Mouse (Mus musculus) forebrain, embryonic 15.5 days (tissue): ENCODE results near the gene Impdh1. TPM values are rescaled to one million over a fixed set of nuclear protein-coding genes. Genes with fewer than 3 reads are reported as not detected.

ENCODE experiments used
- ATAC-seq: fragments of 200-750 bp; cut with Nextera tagmentation; replicated peaks from 2 replicates; pipeline ENCODE4 v1.8.0; 2017; ENCODE audit warnings: mild to moderate bottlenecking, moderate TSS enrichment, moderate library complexity
- H3K27ac ChIP-seq: fragments of 300-500 bp; sonication (generic); replicated peaks from 2 replicates; pipeline ENCODE4 v1.5.1; 2015; ENCODE audit warnings: mild to moderate bottlenecking, inconsistent platforms
- H3K27me3 ChIP-seq: fragments of 300-500 bp; sonication (generic); 2 replicates; pipeline ENCODE4 v1.6.1; 2015; ENCODE audit warnings: inconsistent platforms
- H3K36me3 ChIP-seq: fragments of 300-500 bp; sonication (generic); 2 replicates; pipeline ENCODE4 v1.6.1; 2015; ENCODE audit warnings: mild to moderate bottlenecking, inconsistent platforms
- H3K4me1 ChIP-seq: fragments of 300-500 bp; sonication (generic); 2 replicates; pipeline ENCODE4 v1.6.1; 2015; ENCODE audit warnings: inconsistent platforms
- H3K4me2 ChIP-seq: fragments of 300-500 bp; sonication (generic); replicated peaks from 2 replicates; pipeline ENCODE4 v1.6.1; 2015; ENCODE audit warnings: mild to moderate bottlenecking, inconsistent platforms
- H3K4me3 ChIP-seq: fragments of 300-500 bp; sonication (generic); 2 replicates; pipeline ENCODE4 v1.5.1; 2015; ENCODE audit warnings: mild to moderate bottlenecking, inconsistent platforms
- H3K9ac ChIP-seq: fragments of 300-500 bp; sonication (generic); replicated peaks from 2 replicates; pipeline ENCODE4 v1.6.1; 2015; ENCODE audit warnings: mild to moderate bottlenecking, inconsistent platforms
- H3K9me3 ChIP-seq: fragments of 300-500 bp; sonication (generic); 2 replicates; pipeline ENCODE4 v1.6.1; 2016; ENCODE audit warnings: inconsistent platforms
- WGBS: fragments of 180-500 bp; shearing (Covaris S2); methylation state at CpG from one replicate; pipeline ENCODE4 v1.1.7; 2015; ENCODE audit warnings: mixed read lengths; 5-methylcytosine and 5-hydroxymethylcytosine counted together
- polyA plus RNA-seq: library from polyadenylated mRNA; unstranded; fragments of >200 nt; fragmentation: Nextera tagmentation; extraction: Ambion mirVana; gene quantifications from 2 replicates; pipeline ENCODE4 v1.2.1, GENCODE M21; 2015

The Impdh1 gene
- polyA plus RNA-seq, 1 experiment from 2014 or later = 57.3 TPM

DNA sequence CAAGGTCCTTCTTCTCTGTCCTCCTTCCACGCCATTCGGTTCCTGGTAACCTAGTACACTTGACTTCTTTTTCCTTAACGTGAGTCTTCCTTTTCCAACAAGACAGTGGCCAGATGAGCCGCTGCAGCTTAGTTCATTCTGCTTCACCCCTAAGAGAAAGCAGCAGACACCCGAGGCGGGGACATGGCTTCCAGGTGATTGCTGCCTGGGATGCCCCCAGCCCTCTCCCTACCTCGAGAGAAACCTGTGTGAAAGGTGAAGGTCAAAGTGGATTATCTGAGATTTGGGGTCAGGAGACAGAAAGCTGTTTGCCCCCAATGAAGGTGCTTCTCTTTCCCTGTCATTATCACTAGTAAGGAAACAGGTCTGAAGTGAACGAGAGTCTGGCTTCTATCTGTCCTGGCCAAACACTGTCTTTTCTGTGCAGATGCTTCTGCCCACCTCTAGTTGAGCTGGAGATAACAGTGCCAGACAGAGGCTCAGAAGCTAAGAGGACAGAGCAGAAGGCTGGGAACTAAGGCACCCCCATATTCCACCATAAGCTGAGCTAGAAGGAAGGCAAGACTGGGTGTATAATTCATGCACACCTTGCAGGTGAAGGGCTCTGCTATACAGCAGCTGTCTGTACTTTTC, 16.8 kb downstream of the Impdh1 start:
- Histone ChIP-seq H3K36me3 (peaks cover 24% of the 10 kb centered on the region), H3K9me3 (no peaks in the 10 kb centered on the region), H3K27me3 (no peaks in the 10 kb centered on the region), H3K4me1 (peaks cover 10% of the 10 kb centered on the region), H3K4me3 (peak overlapping the region; percentile 33; the same call in 1 of the 2 replicates), H3K9ac (0 out of 2 replicates have a peak overlapping the region, but pooled peaks have one; percentile 29), H3K27ac (no peak overlapping the region), H3K4me2 (peak overlapping the region; percentile 48)
- 46% methylated on average over 8 of the region's 8 CpGs for WGBS
- ATAC-seq = no peak

DNA sequence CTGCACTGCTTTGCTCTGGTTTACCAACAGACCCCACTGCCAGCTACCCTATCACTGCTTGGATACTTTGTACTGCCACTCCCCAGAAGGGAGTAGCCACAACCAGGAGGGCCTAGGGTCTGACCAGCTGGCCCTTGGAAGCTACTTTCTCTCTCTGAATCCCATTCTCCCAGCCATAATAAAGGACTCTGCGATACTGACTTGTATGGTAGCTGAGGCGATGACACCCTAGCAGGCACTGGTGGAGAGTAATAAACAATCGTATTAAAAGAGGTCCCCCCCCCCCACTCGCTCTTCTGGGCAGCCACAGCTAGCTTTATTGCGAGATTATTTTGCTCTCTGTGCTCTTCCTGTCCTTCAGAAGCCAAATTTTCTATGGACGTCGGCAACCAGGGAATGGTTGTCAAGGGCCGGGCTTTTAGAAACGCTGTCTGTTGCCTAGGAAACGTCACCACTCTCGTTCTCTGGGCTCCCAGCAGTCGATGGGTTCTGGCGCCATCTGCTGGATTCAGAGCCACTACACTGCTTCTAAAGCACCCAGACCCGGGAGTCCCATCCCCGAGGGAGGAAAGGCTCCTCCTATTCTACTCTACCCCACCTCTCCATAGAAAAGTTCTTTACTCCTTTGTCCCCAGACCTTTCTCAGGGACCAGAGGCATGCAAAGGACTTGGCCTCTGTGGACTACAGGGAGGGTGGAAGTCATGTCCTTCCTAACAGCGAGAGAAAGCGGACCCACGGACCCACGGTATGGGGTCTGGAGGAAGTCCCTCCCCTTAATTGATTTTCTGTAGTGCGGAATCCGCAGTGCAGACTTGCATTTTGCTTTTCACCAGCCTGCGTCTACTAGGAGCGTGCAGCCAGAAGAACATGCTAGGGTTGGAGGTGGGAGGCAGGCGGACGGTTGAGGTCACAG, 17.6 kb downstream of the Impdh1 start:
- Histone ChIP-seq H3K9ac (peak overlapping the region; percentile 29; the same call in 1 of the 2 replicates), H3K4me3 (peak overlapping the region; percentile 33), H3K36me3 (peaks cover 19% of the 10 kb centered on the region; the same call in 1 of the 2 replicates), H3K4me2 (peak overlapping the region; percentile 48), H3K4me1 (peaks cover 10% of the 10 kb centered on the region), H3K27me3 (no peaks in the 10 kb centered on the region), H3K9me3 (no peaks in the 10 kb centered on the region), H3K27ac (peak overlapping the region; percentile 33; the same call in 1 of the 2 replicates)
- ATAC-seq = peak; percentile 92
- WGBS = 11% methylated on average over 25 of the region's 25 CpGs

DNA sequence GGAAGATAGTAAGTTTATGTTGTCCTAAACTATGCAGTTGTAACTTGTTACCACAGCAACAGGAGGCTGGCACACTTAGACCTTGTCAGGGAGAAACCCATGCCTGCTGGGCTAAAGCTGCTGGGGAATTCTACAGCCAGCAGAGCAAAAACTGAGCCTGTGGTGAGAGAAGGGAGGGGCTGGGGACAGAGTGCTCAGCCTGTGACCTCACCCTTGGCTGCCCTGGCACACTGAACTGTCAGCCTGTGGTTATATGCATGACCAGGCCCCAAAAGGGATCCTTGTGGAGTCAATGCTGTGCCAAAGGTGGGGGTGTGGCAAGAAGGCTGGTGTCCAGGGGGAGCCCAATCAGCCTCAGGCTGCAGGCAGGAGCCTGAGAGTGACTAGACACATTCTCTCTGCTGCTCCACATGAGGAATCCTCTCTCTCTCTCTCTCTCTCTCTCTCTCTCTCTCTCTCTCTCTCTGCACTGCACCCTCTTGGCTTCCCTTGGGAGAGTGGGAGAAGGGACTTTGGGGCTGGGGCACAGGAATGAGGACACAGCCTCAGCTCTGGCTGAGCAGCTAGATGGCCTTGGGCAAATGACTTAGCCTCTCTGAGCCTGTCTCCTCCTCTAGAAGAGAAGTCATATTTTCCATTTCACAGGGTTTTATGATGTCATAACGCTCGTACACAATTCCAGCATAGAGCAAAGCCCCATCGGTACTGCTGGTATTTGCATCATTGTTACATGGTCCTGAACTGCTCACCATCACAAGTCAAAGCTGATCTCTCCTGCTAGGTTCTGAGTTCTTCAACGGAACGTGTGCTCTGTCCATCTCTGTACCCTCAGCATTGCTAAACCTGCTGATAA, 20.1 kb downstream of the Impdh1 start:
- H3K27me3 ChIP-seq = no peaks in the 10 kb centered on the region
- H3K36me3 ChIP-seq = peaks cover 7% of the 10 kb centered on the region; the same call in 1 of the 2 replicates
- H3K4me2 ChIP-seq = no peak overlapping the region
- H3K9ac ChIP-seq = no peak overlapping the region
- 83% methylated on average over 5 of the region's 5 CpGs for WGBS
- H3K4me1 ChIP-seq = peaks cover 10% of the 10 kb centered on the region
- H3K4me3 ChIP-seq = no peak overlapping the region
- no peaks in the 10 kb centered on the region for H3K9me3 ChIP-seq
- no peak for ATAC-seq
- no peak overlapping the region for H3K27ac ChIP-seq

DNA sequence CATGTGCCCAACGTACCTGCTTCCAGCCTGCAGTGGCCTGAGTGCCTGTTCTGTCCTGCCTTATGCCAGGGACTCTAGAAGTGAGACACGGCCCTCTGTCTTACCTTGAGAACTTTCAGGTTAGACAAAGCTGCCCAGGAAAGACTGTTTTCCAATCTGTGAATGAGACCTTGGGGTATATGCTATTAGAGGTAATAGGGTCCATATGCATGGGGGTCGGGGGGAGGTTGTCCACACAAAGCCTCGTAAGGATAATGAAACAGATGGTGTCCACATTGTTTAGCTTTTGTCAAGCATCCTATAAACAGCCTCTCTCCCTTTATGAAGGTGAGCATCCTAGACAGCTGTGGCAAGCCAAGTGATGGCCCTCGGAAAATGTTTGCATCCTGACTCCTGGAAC, 21.0 kb downstream of the Impdh1 start:
- H3K9me3 ChIP-seq = no peaks in the 10 kb centered on the region
- peaks cover 10% of the 10 kb centered on the region for H3K4me1 ChIP-seq
- no peak overlapping the region for H3K4me2 ChIP-seq
- no peak overlapping the region for H3K9ac ChIP-seq
- 80% methylated on average over 5 of the region's 5 CpGs for WGBS
- H3K36me3 ChIP-seq = no peaks in the 10 kb centered on the region
- no peaks in the 10 kb centered on the region for H3K27me3 ChIP-seq
- H3K27ac ChIP-seq = no peak overlapping the region
- no peak for ATAC-seq
- no peak overlapping the region for H3K4me3 ChIP-seq

DNA sequence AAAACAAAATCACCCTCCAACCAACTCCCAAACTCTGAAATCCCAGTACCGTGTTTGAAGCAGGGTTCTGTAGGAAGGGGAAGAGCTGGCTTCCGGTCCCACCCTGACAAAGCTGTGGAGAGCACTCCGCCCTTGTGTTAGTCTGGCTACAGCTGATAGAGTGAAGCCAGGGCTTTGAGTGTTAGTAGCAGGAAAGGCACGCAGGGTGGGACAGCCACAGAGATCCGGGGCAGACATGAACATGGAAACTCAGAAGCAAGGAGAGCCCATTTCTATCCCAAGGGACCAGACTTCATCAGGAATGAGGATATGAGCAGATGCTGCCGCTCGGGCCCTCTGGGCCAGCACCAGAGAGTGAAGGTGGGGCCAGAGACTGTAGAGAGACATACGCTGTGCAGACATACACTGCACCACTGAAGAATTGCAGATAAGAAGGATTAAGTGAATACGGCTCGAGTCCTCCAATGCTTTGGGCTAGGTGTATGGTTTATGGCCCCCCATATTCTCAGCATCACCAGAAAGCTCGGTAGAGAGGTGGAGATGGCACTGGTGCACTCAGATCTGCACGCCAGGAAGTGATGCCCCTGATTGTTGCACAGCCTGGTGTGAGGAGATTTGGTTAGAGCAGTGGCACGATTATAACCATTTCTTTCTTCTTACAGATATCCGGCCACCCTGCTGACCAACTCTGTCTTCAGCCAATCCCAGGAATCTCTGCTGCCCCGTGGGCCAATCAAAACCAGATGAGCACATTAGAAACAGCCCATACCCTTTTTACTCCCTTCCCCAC, 22.0 kb downstream of the Impdh1 start:
- ATAC-seq = no peak

DNA sequence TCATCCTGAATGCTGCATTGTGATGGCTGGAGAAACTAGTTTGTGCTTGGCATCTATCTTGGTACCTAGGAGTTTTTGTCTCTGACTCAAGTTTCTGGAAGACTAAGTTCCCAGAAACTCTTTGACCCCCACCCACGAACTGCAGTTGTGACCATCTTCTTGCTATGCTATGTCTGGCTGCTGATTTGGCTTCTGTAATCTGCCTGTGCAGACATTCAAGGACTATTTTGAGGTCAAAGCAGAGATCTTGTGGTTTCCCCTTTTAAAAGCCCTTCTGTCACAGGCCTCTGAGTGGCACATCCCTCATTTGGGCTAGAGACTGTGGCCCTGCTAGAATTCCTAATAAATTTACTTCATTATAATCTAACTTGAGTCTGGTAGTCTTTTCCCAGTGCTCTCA, 28.2 kb downstream of the Impdh1 start:
- WGBS = 79% methylated on average over 1 of the region's 1 CpGs

More for the DNA sequence above, 22.0 kb downstream of the Impdh1 start:
- no peaks in the 10 kb centered on the region for H3K9me3 ChIP-seq
- H3K4me1 ChIP-seq = peaks cover 10% of the 10 kb centered on the region
- no peak overlapping the region for H3K9ac ChIP-seq
- no peaks in the 10 kb centered on the region for H3K36me3 ChIP-seq
- no peaks in the 10 kb centered on the region for H3K27me3 ChIP-seq
- H3K4me3 ChIP-seq = no peak overlapping the region
- WGBS = 78% methylated on average over 15 of the region's 15 CpGs
- H3K4me2 ChIP-seq = no peak overlapping the region
- no peak overlapping the region for H3K27ac ChIP-seq

DNA sequence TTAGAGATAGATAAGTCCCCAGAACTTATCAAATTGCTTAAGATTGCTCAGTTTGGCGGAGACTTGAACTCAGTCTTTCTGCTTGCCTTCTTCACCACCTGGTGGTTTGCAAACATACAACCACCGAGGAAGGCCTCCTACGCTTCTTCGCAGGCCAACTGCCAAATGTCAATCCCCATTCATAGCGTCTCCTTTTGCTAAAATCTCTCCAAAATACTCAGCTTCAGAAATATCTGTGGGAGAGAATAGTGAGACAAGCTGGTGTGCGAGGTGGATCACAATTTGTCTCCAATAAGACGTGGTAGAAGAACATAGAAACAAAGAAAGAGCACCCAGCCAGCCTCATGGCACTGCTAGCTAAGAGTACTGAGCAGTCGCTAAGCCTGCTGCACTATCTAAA, 36.3 kb downstream of the Impdh1 start:
- peak overlapping the region; percentile 63 for H3K4me3 ChIP-seq
- no peaks in the 10 kb centered on the region for H3K36me3 ChIP-seq
- H3K4me1 ChIP-seq = peaks cover 9% of the 10 kb centered on the region; the same call in 1 of the 2 replicates
- no peaks in the 10 kb centered on the region for H3K9me3 ChIP-seq
- peak overlapping the region; percentile 88 for H3K4me2 ChIP-seq
- peak overlapping the region; percentile 73 for H3K9ac ChIP-seq
- ATAC-seq = no peak
- H3K27ac ChIP-seq = peak overlapping the region; percentile 87; the same call in 1 of the 2 replicates
- 45% methylated on average over 8 of the region's 8 CpGs for WGBS
- H3K27me3 ChIP-seq = peaks cover 19% of the 10 kb centered on the region

More for the DNA sequence above, 28.2 kb downstream of the Impdh1 start:
- Histone ChIP-seq H3K9ac (no peak overlapping the region), H3K9me3 (no peaks in the 10 kb centered on the region), H3K36me3 (no peaks in the 10 kb centered on the region), H3K27ac (no peak overlapping the region), H3K4me3 (no peak overlapping the region), H3K27me3 (no peaks in the 10 kb centered on the region), H3K4me1 (no peaks in the 10 kb centered on the region), H3K4me2 (no peak overlapping the region)
- no peak for ATAC-seq

DNA sequence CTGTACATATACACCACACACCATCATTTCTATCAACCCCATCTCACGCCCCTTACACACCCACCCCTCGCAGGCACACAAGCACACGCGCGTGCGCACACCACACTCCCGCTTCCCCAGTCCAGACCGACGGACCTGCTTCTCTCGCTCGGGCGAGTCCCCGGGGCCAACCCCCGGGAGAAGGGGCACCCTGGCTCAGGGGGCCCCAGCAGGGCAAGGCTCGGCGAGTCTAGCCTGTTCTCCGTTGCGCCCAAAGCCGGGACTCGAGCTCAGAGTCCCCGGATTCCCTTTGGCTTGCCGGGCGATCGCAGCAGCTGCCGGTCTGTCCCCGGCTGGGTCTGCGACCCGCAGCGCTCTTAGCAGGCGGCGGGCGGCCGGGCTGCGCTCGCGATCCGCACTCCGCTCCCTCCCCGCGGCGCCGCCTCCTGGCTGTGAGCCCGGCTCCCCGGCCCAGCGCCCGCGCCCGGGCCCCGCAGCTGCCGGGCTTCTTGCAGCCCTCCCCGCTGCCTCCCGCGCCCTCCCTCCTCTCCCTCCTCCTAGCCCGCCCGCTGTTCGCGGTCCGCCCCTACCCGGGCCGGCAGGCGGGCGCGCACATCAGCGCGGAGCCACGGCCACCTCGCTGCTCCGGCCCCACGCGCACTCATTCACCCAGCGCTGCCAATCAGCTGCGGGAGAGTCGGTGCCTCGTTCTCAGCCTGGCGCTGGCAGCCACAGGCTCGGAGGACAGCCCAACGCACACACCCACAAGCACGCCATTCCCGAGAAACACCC, 37.1 kb downstream of the Impdh1 start, which contains the start of gene Prrt4:
Gene Prrt4 (minus strand): TSS at position 697 of the 771 bp plus-strand sequence.
- Histone ChIP-seq H3K27me3 (peaks cover 25% of the 10 kb centered on the region), H3K9ac (peak within 1 kb of the TSS; percentile 73), H3K9me3 (no peaks in the 10 kb centered on the region), H3K36me3 (no peaks in the 10 kb centered on the region), H3K4me1 (peaks cover 9% of the 10 kb centered on the region; the same call in 1 of the 2 replicates), H3K4me2 (peak within 1 kb of the TSS; percentile 88), H3K4me3 (peak within 1 kb of the TSS; percentile 63), H3K27ac (peak within 1 kb of the TSS; percentile 87)
- peak; percentile 88 for ATAC-seq
- WGBS = under 1% methylated on average over 64 of the region's 79 CpGs

DNA sequence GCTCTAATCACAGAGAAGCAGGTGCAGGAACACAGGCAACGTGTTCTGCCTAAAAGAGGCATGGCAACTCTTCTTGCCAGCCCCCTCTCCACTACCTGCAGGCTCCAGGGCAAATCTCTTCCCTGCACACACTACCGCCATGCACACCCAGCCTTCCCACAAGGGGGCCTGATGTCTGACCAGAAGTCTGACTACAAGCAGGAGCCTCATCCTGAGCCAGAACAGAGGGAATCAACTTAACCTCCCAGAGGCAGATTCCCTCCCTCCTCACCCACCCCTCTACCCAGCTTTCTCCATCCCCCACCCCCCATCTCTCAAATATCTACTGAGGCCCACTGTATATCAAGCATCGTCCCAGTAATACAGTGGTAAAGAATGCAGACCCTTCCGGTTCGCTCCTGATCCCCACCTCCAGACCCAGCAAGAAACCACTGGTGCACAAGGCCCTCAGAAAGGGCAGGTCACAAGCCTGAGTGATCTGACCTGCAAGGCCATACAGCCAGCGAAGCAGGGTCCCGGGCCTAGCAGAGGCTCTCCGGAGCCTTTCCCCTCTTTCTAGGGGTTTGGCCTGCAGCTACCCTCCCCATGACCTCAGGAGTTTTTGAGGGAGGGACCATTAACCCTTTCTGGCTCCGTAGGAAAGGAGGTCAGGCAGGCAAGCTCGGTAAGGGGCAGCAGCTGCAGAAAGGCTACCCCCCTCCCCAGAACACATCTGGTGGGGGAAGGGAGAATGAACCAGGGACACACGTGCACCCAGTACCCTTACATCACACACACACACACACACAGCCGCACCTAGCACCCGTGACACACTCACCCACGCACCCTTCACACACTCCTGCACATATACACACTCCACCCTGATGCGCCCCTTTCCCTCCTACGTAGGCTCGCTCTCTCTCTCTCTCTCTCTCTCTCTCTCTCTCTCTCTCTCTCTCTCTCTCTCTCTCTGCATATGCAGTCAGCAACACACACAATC, 38.0 kb downstream of the Impdh1 start:
- Histone ChIP-seq H3K27me3 (peaks cover 31% of the 10 kb centered on the region), H3K9me3 (no peaks in the 10 kb centered on the region), H3K36me3 (no peaks in the 10 kb centered on the region), H3K4me2 (peak overlapping the region; percentile 88), H3K9ac (peak overlapping the region; percentile 20; the same call in 1 of the 2 replicates), H3K4me1 (peaks cover 9% of the 10 kb centered on the region; the same call in 1 of the 2 replicates), H3K27ac (peak overlapping the region; percentile 87), H3K4me3 (peak overlapping the region; percentile 63)
- WGBS = 18% methylated on average over 16 of the region's 17 CpGs
- ATAC-seq = peak; percentile 77
